Mouse (Mus musculus) small intestine, adult 2 months (tissue): ENCODE results near the gene Kcnh4.

Source experiments
- CTCF ChIP-seq: fragments of 200-500 bp; IDR thresholded peaks from 2 replicates; pipeline ENCODE4 v1.5.1; 2012; ENCODE audit warnings: low read depth, mild to moderate bottlenecking, control low read depth, inconsistent platforms, low read length, moderate library complexity, mixed read lengths; ENCODE audit not compliant: insufficient replicate concordance, insufficient read length; ENCODE audit errors: extremely low read depth
- POLR2A ChIP-seq: fragments of 200-500 bp; IDR thresholded peaks from 2 replicates; pipeline ENCODE4 v1.6.1; 2012; ENCODE audit warnings: low read depth, mild to moderate bottlenecking, control low read depth, inconsistent platforms, low read length, moderate library complexity

DNA sequence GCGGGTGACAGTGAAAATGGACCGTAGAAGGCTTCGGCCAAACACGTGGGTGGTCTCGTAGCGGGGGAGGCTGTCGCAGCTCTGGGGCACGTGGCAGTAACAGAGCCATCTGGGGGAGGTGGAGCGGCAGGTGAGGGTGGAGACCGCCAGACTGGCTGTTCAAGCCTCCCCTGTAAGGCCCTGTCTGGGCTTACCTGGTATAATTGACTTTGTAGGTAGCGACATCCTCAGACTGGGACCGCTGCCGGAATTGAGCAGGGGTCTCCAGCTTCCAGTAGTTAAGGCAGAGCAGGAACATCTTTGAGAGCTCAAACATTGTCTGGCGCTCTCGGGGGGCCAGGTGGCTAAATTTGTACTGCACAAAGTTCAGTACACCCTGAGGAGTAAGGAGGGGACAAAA is 49.2 kb downstream of the Kcnh4 start:
- TF ChIP-seq CTCF (no peak), POLR2A (no peak)
